Mouse (Mus musculus) embryo, embryonic 10 days (tissue): ENCODE data around the gene Rln1.
A peak's percentile ranks its signal among the peaks of the same experiment; 100 is the strongest.

Experiments used
- DNase-seq: peaks from one replicate; pipeline ENCODE4 v3.0.0-alpha.2; 2015; ENCODE audit warnings: low spot score

Rln1 gene

GRCm38 (mm10) chr19:29361468-29362130 is 27.1 kb upstream of the Rln1 start:
- DNase-seq = peak; percentile 94

- no peak for DNase-seq
Measured at GRCm38 (mm10) chr19:29360251-29360650, 25.8 kb upstream of the Rln1 start.

- no peak for DNase-seq
Measured at GRCm38 (mm10) chr19:29356281-29356680, 21.8 kb upstream of the Rln1 start.

DNA sequence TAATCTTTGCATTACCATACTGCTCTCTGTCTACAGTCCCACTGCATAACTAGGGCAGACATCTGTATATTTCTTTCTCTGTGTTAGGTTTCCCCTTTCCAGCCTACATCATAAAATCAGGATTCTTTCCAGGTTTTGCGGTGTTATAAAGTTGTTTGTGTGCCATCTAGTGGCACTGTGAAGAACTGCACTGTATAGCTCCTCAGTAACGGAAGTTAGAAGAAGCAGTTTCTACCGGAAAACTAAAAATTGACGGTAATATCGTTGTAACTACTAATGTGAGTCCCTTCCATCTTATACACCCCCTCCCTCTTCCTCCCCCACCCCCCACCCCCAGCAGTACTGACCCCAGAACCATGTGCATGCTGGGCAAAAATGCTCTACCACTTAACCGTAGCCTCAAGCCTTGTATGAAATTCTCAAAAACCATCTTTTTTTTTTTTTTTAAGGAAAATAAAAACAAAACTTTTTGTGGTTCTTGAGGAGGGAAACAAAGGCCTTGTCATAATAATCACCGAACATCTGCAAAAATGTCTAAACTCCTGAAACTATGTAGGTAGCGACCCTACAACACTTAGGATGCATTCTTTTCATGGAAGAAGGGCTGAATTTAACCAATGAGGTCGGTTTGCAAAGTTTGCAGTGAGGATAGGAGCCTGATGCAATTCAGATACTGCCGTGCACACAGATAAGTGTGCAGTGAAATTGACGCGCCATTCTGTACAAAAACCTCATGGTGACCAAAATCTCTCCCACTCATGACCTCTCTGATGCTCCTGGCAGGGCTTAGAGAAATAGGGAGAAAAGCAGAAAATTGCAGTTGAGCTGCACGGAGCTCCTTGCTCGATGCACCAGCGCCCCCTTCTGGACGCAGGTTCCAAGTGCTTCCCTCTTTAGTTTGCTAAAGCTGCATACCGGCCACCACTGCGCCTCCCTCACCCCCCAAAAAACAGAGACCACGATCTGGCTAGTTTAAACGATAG is 20.7 kb upstream of the Rln1 start:
- peak; percentile 93 for DNase-seq

DNA sequence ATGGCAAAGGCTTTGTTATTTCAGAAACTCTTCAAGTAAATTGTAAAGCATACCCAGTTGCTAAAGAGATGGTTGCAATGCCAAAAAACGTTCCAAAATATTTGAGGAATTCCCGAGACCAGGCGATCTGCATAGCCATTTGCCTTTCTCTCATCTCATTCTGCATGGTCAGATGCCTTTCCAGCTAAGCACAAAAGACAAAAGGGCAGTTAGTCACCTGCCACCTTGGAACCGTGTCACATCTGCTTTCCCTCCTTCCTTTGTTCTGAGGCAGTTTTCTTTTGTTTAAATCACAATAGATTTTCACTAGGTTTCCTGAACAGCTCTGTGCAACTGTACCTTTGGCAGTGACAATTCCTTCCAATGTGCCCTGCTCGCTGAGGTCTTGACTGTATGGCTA is 16.5 kb upstream of the Rln1 start:
- no peak for DNase-seq

DNA sequence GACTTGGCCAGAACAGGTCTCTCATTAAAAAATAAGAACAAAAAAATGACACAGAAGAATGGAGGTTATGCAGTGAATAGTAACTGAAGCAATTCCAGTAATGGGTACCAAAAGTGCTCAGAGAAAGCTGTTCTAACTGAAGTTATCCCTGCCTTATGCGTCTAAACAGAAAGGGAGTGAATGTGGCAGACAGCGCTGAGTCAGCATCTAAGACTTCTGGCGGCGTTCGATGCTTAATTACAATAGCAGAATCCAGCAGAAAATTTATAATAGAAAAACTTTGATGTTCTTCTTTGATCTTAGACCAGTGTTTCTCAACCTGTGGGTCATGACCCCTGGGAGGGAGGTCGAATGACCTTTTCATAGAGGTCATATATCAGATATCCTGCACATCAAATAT is 11.2 kb upstream of the Rln1 start:
- DNase-seq = no peak

DNA sequence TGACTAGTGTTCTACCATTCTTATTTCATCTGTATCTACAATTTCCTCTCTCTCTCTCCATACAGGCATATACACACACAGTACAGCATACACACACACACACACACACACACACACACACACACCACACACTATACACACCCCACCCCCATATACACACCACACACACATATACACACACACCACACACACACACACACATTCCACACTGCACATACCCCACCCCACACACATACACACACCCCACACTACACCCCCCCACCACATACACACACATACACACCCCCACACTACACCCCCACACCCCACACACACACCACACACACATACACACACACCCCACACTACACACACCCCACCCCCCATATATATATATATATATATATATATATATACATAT is 10.4 kb upstream of the Rln1 start:
- DNase-seq = no peak

DNA sequence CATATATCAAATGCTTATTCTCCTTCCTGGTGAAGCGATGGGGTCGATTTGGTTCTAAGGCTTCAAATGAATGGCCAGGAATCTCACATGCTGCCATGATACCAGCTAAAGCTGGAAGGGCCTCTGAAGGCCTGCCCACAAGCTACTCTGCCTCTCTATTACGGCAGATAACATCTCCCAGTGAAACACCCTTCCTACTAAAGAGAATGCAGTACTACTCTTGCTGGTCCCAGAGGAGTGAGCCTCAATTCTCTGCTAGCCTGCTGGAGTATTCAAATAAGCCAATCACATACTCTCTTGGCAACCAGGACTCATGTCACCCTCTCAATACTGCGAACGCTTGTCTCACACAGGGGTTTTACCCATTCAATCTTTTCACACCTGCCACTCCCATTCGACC is 7.8 kb upstream of the Rln1 start:
- DNase-seq = no peak

DNA sequence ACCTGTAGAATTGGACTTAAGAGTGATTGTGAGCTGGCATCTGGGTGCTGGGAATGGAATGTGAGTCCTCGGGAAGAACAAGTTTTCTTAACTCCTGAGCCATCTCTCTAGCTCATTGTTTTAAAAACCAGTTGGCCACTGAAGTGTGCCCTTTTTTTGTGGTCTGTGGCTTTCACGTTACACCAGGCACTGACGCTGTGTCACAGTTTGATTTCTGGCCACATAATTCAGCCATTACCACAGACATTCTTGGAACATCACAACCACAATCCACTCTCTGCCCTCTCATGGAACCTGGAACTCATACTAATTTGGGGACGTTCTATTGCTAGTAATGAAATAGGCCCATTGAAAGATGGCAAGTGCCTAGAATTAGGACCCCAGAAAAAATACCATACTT is 6.6 kb upstream of the Rln1 start:
- no peak for DNase-seq

- no peak for DNase-seq
Measured at GRCm38 (mm10) chr19:29336624-29337023, 2.2 kb upstream of the Rln1 start.

DNA sequence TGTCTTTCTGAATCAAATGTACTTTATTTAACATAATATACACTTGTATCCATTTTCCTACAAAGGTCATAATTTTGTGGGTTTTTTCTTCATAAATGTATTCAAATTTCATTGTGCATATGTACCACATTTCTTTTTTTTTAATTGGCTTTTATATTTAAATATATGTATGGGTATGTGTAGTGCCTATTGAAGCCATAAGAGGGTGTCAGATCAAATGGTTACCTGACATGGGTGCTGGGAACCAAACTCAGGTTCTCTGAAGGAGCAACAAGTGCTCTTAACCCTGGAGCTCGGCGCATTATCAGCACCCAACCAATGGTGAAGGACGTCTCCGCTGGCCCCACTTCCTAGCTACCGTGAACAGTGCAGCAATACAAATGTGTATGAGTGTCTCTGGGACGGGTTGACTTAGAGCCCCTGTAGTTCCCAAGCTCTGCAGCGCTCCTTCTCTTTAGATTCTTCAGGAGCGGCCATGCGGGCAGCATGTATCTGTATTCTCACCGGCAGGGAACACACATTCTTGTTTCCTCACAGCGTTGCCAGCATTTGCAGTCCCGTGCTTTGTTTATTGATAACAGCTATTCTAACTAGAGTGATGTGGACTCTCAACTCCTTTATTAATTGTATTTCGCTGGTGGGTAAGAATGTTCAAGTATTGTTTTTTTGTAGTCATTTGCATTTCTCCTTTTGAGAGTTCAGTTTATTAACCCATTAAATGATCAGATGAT is 7.5 kb downstream of the Rln1 start:
- DNase-seq = no peak

DNA sequence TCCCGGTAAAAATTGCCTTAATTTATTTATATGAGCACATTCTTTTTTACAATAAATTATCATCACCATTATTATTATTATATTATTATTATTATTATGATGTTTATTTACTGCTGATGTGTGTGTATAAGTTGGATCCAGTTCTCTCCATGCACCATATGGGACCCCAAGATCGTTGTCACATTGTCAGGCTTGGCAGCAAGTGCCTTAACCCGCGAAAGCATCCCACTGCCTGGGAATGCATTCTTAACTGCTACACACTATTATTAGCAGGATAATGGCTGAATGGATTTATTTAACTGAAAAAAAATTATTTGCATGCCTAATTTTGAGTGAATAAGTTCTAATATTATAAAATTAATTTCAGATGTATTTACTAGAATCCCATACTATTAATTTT is 8.1 kb downstream of the Rln1 start:
- no peak for DNase-seq

DNA sequence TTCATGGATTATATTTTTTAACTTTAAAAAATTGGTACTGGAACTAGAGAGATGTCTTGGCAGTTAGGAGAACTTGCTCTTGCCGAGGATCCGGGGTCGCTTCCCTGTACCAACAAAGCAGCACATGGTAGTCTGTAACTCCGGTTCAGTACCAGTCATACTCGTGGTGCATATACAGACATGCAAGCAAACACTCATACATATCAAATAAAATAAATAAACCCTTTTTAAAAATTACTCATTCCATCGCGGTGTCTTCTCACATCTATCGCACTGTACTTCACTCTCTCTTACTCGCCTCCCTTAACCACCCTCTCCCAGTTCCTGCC is 8.7 kb downstream of the Rln1 start:
- DNase-seq = no peak

GRCm38 (mm10) chr19:29325053-29325851 is 9.2 kb downstream of the Rln1 start, which contains the start of gene Insl6:
Insl6 (minus strand) TSS chr19:29325356.
- DNase-seq = peak; percentile 76

- DNase-seq = no peak
Measured at GRCm38 (mm10) chr19:29323416-29324049, 10.9 kb downstream of the Rln1 start.

- no peak for DNase-seq
Measured at GRCm38 (mm10) chr19:29312661-29313060, 21.8 kb downstream of the Rln1 start.

DNA sequence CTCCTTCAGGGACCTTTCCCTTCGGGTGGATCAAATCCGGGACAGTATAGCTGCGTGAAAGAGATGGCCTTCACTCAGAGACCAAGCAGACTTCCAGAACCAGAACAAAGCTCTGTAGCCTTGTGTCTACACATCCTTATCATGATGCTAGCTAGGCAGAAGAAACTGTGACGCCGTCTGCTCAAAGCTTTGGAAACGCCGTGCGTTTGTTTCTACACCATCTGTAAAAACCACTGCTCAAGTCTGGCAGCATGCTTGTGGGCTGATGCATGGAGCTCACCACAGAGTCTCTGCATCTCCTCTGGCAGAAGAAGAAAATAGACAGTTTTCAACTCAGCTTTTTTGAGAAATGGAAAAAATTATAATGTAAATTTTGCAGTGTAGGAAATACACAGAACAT is 22.7 kb downstream of the Rln1 start:
- no peak for DNase-seq

- no peak for DNase-seq
Measured at GRCm38 (mm10) chr19:29308832-29309231, 25.6 kb downstream of the Rln1 start.

GRCm38 (mm10) chr19:29302119-29302518 is 32.4 kb downstream of the Rln1 start:
- DNase-seq = no peak

DNA sequence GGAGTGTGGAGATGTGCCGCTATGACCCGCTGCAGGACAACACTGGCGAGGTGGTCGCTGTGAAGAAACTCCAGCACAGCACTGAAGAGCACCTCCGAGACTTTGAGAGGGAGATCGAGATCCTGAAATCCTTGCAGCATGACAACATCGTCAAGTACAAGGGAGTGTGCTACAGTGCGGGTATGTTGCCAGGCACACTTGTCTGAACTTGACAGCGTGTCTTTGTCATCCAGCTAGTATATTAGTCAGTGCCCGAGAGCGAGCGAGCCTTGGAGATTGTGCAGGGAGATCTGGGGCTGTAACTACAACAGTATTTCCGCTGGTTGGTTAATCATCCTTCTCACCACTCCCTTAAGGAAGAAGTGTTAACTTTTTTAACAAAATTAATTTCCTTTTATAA is 33.6 kb downstream of the Rln1 start:
- no peak for DNase-seq

GRCm38 (mm10) chr19:29297366-29297765 is 37.1 kb downstream of the Rln1 start:
- DNase-seq = no peak
